Mouse (Mus musculus) embryonic facial prominence, embryonic 12.5 days (tissue): ENCODE data around the gene Efcab11. TPM values are rescaled to one million over a fixed set of nuclear protein-coding genes. Genes with fewer than 3 reads are reported as not detected.
A peak's percentile ranks its signal among the peaks of the same experiment; 100 is the strongest.

ENCODE experiments used
- ATAC-seq: fragments of 200-750 bp; cut with Nextera tagmentation; 2 replicates; pipeline ENCODE4 v1.8.0; 2017; ENCODE audit not compliant: insufficient number of reproducible peaks, insufficient read depth, low FRiP score, low TSS enrichment
- H3K27ac ChIP-seq: fragments of 300-500 bp; sonication (generic); 2 replicates; pipeline ENCODE4 v1.5.1; 2016; ENCODE audit warnings: mild to moderate bottlenecking
- H3K27me3 ChIP-seq: fragments of 300-500 bp; sonication (generic); 2 replicates; pipeline ENCODE4 v1.6.1; 2016; ENCODE audit warnings: mild to moderate bottlenecking, moderate library complexity
- H3K36me3 ChIP-seq: fragments of 300-500 bp; sonication (generic); 2 replicates; pipeline ENCODE4 v1.6.1; 2016; ENCODE audit warnings: mild to moderate bottlenecking
- H3K4me1 ChIP-seq: fragments of 300-500 bp; sonication (generic); 2 replicates; pipeline ENCODE4 v1.6.1; 2016
- H3K4me2 ChIP-seq: fragments of 300-500 bp; sonication (generic); replicated peaks from 2 replicates; pipeline ENCODE4 v1.6.1; 2016; ENCODE audit warnings: mild to moderate bottlenecking, moderate library complexity
- H3K4me3 ChIP-seq: fragments of 300-500 bp; sonication (generic); 2 replicates; pipeline ENCODE4 v1.5.1; 2016; ENCODE audit warnings: mild to moderate bottlenecking
- H3K9ac ChIP-seq: fragments of 300-500 bp; sonication (generic); 2 replicates; pipeline ENCODE4 v1.6.1; 2016; ENCODE audit warnings: mild to moderate bottlenecking, moderate library complexity
- H3K9me3 ChIP-seq: fragments of 300-500 bp; sonication (generic); 2 replicates; pipeline ENCODE4 v1.6.1; 2016; ENCODE audit warnings: mild to moderate bottlenecking, moderate library complexity
- WGBS: fragments of 180-500 bp; shearing (Covaris S2); methylation state at CpG from one replicate; pipeline ENCODE4 v1.1.7; 2016; 5-methylcytosine and 5-hydroxymethylcytosine counted together
- polyA plus RNA-seq: library from polyadenylated mRNA; unstranded; fragments of >200 nt; fragmentation: Nextera tagmentation; extraction: Ambion mirVana; gene quantifications from 2 replicates; pipeline ENCODE4 v1.2.1, GENCODE M21; 2016

The Efcab11 gene
- 17.6 and 18.6 TPM in 2 replicates for polyA plus RNA-seq

DNA sequence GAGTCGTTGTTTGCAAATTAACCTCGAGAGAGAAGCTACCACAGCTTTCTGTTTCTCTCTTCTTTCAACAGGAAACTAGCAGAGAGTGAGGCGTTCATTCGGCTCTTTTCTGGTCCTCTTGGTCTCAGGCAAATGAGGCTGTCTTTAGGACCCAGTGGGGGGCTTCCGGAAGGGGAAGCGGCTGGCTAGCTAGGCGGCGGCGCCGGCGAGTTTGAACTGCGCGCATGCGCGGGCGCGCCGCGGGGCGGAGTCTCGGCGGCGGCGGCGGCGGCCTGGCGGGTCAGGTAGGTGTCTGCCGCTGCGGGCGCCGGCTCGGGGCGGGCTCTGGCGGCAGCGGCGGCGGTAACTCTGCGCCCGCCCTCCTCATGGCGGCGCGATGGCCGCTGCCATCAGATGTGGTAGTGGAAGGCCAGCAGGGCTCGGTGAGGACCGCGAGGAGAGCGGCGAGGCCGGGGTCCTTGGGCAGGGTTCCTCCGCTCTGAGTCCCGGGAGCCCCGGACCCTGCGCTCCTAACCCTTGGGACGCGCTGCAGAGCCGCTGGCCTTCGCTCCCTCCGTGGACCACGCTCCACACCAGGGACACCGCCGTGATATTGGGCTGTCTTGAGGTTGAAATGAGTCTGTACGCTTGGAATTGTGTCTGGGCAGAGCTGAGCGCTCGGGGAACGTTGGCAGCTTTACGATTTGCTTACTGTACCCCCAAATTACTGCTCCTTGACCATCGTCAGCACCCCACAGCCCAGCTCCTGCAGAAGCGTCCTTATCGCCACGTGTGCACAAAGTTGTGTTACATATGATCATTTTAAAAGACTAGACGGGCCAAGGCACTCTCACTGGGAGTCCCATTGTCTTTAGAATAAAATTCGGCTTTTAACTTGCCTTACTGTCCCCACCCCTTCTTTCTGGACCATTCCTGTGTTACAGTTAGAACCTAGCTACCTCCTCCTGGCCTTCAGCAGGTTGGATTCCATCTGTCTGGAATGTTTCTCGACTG is at the start of gene Efcab11, which contains the start of gene Tdp1:
Gene Efcab11 (minus strand): TSS at position 171 of the 993 bp plus-strand sequence.
Gene Tdp1 (plus strand): TSS at position 249 of the 993 bp plus-strand sequence.
- peaks cover 18% of the 10 kb centered on the region for H3K4me1 ChIP-seq
- WGBS: under 1% methylated on average over 73 of the region's 73 CpGs
- H3K36me3 ChIP-seq: 0 out of 2 replicates have a peak, but pooled peaks cover 4% of the 10 kb centered on the region
- peak within 1 kb of the TSS; percentile 86 for H3K4me3 ChIP-seq
- peak within 1 kb of the TSS; percentile 89 for H3K27ac ChIP-seq
- peak within 1 kb of the TSS; percentile 91 for H3K4me2 ChIP-seq
- peak; percentile 83 for ATAC-seq
- no peaks in the 10 kb centered on the region for H3K9me3 ChIP-seq
- H3K27me3 ChIP-seq: no peaks in the 10 kb centered on the region
- peak within 1 kb of the TSS; percentile 90 for H3K9ac ChIP-seq

DNA sequence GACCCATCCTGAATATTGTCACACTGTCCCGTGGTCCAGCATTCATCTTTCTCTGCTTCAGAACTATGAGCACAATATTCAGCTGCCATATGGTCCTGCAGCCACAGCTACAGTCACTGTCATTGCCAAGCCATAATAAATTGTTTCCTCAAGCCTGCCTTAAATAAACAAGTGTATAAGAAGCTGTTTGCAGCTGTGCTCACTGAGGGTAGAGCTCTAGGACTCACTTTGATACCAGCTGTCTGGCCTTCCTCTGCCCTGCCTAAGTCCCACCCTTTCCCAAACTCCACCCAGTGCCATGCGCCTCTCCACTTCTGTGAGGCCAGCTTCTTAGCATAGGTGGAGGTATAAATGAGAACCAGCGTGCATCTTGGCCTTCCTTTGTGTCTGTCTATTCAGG is 49.4 kb upstream of the Efcab11 start:
- H3K9me3 ChIP-seq: no peaks in the 10 kb centered on the region
- no peaks in the 10 kb centered on the region for H3K4me1 ChIP-seq
- peaks cover 36% of the 10 kb centered on the region for H3K36me3 ChIP-seq
- no peaks in the 10 kb centered on the region for H3K27me3 ChIP-seq
- no peak overlapping the region for H3K4me3 ChIP-seq
- no peak overlapping the region for H3K9ac ChIP-seq
- no peak overlapping the region for H3K4me2 ChIP-seq
- WGBS: 89% methylated on average over 3 of the region's 3 CpGs
- H3K27ac ChIP-seq: no peak overlapping the region
- no peak for ATAC-seq

DNA sequence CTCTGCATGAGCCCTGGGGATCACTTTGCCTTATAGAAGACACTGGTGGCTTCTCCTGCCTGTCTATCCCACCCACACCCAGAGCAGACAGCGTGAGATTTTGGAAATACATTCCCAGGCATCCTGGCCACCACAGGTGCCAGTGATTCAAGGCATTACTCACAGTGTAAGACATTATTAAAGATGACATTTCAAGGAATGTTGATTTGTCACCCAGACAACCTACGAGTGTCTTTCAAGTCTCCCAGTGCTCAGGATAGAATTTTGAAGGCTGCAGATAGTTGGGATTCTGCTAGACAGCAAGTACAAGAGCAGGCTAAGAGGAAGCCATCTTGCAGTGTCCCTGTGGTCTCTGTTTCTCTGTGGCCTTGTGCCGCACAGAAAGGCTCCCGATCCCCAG is 48.0 kb upstream of the Efcab11 start:
- Histone ChIP-seq H3K4me3 (no peak overlapping the region), H3K27me3 (no peaks in the 10 kb centered on the region), H3K36me3 (peaks cover 36% of the 10 kb centered on the region), H3K27ac (no peak overlapping the region), H3K9ac (no peak overlapping the region), H3K9me3 (no peaks in the 10 kb centered on the region), H3K4me2 (no peak overlapping the region), H3K4me1 (no peaks in the 10 kb centered on the region)
- WGBS: 89% methylated on average over 4 of the region's 4 CpGs
- no peak for ATAC-seq

DNA sequence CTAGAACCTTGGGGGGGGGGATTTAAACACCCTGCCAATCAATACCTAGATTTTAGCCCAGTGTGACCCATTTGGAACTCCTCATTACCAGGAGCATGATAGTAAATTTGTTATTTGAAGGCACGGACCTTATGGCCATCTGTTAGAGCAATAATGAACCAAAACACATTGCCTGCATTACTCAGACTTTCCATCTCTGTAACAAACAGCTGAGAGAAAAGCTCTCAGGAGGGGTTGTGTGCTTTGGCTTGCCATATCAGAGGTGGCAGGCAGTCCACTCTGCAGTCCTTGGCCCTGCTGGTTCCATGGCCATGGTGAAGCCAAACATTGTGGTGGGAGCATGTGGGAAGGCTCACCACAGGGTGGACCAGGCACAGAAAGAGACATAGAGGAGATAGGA is 44.9 kb upstream of the Efcab11 start:
- 0 out of 2 replicates have a peak, but pooled peaks cover 2% of the 10 kb centered on the region for H3K4me1 ChIP-seq
- no peak overlapping the region for H3K4me2 ChIP-seq
- H3K4me3 ChIP-seq: no peak overlapping the region
- ATAC-seq: no peak
- H3K36me3 ChIP-seq: peaks cover 31% of the 10 kb centered on the region
- H3K27me3 ChIP-seq: no peaks in the 10 kb centered on the region
- no peak overlapping the region for H3K27ac ChIP-seq
- H3K9me3 ChIP-seq: no peaks in the 10 kb centered on the region
- WGBS: 86% methylated on average over 1 of the region's 1 CpGs
- no peak overlapping the region for H3K9ac ChIP-seq

DNA sequence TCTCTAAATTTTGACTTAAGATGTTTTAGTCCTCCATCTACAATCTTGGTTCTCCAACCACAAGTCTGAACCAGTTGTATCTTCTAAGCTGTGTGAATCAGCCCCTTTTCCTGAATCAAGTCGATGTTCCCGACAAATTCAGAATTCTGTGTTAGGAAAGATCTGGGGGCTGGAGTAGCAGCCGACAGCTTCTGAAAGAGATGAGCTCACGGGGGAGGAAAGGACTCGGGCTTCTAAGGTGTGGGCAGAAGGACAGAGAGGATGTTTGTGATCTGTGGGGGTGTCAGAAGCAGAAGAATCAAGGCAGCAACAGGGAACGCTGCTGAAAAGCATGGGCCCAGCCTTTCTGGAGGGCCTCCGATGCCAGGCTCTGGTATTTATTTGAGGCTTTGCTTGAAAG is 44.1 kb upstream of the Efcab11 start:
- Histone ChIP-seq H3K9ac (no peak overlapping the region), H3K27ac (no peak overlapping the region), H3K4me2 (no peak overlapping the region), H3K9me3 (no peaks in the 10 kb centered on the region), H3K4me3 (no peak overlapping the region), H3K27me3 (no peaks in the 10 kb centered on the region), H3K4me1 (0 out of 2 replicates have a peak, but pooled peaks cover 7% of the 10 kb centered on the region), H3K36me3 (peaks cover 26% of the 10 kb centered on the region; the same call in 1 of the 2 replicates)
- no peak for ATAC-seq
- WGBS: 87% methylated on average over 7 of the region's 7 CpGs

DNA sequence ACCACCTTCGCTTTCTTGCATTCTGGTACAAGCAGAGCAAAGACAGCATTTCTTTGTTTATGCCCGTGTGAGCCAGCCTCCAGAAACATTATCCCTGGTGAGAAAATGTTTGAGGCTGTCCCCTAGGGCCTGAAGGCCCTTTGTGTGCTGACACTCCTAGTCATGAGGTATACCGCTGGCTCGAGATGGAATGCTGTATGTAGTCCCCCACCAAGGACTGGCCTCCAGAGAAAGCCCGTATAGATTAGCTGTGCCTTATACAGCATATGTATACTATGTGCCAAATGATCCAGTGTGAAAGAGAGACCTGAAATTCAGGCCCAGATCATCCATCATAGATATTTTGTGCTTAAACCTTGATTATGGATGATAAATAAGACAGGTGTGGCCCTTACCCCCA is 39.5 kb upstream of the Efcab11 start:
- Histone ChIP-seq H3K9me3 (no peaks in the 10 kb centered on the region), H3K9ac (no peak overlapping the region), H3K4me1 (0 out of 2 replicates have a peak, but pooled peaks cover 7% of the 10 kb centered on the region), H3K4me3 (no peak overlapping the region), H3K27me3 (no peaks in the 10 kb centered on the region), H3K4me2 (no peak overlapping the region), H3K27ac (no peak overlapping the region), H3K36me3 (peaks cover 22% of the 10 kb centered on the region)
- 55% methylated on average over 5 of the region's 5 CpGs for WGBS
- no peak for ATAC-seq

GRCm38 (mm10) chr12:99923131-99923606 is 38.9 kb upstream of the Efcab11 start:
- WGBS: 52% methylated on average over 5 of the region's 5 CpGs
- 0 out of 2 replicates have a peak, but pooled peaks cover 7% of the 10 kb centered on the region for H3K4me1 ChIP-seq
- H3K4me3 ChIP-seq: no peak overlapping the region
- peaks cover 27% of the 10 kb centered on the region for H3K36me3 ChIP-seq
- no peak for ATAC-seq
- H3K27me3 ChIP-seq: no peaks in the 10 kb centered on the region
- no peak overlapping the region for H3K27ac ChIP-seq
- no peak overlapping the region for H3K9ac ChIP-seq
- H3K4me2 ChIP-seq: no peak overlapping the region
- H3K9me3 ChIP-seq: no peaks in the 10 kb centered on the region

DNA sequence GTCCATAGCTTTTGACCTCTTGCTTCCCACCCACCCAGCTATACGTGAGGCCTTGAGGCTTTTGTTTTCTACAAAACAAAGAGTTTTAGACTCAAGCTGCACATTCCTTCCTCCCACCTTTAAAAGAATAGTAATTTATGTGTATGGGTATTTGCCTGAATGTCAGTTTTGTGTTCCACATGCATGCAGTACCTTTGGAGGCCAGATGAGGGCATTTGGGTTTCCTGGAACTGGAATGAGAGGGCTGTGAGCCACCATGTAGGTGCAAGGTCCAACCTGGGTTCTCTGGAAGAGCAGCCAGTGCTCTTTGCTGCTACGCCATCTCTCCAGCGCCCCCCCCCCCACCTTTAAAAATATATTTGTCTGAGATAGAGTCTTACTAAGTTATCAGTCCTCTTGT is 36.8 kb upstream of the Efcab11 start:
- Histone ChIP-seq H3K9me3 (no peaks in the 10 kb centered on the region), H3K4me1 (0 out of 2 replicates have a peak, but pooled peaks cover 7% of the 10 kb centered on the region), H3K4me3 (no peak overlapping the region), H3K27me3 (no peaks in the 10 kb centered on the region), H3K9ac (no peak overlapping the region), H3K4me2 (no peak overlapping the region), H3K27ac (no peak overlapping the region), H3K36me3 (peaks cover 43% of the 10 kb centered on the region)
- no peak for ATAC-seq
- 88% methylated on average over 3 of the region's 3 CpGs for WGBS

DNA sequence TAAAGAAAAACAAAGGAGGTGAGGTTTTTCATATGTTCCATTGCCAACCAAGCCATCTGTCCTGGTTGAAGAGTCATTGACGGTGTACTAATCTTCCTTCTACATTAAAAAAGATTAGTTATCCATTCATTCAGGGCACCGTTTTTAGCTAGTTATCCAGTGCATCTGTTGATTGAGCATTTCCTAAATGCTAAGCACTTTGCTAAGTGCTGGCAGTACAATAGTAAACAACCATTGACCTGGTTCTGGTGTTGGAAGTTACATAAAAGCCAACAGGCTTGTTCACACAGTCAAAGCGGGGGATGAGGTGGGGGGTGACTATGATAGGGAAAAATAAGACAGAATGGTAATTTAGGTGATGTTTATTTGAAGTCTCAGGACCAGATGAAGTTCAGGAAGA is 35.4 kb upstream of the Efcab11 start:
- Histone ChIP-seq H3K4me2 (no peak overlapping the region), H3K36me3 (peaks cover 44% of the 10 kb centered on the region), H3K27ac (no peak overlapping the region), H3K9ac (no peak overlapping the region), H3K4me3 (no peak overlapping the region), H3K9me3 (no peaks in the 10 kb centered on the region), H3K4me1 (0 out of 2 replicates have a peak, but pooled peaks cover 7% of the 10 kb centered on the region), H3K27me3 (no peaks in the 10 kb centered on the region)
- no peak for ATAC-seq
- WGBS: 91% methylated on average over 3 of the region's 3 CpGs

DNA sequence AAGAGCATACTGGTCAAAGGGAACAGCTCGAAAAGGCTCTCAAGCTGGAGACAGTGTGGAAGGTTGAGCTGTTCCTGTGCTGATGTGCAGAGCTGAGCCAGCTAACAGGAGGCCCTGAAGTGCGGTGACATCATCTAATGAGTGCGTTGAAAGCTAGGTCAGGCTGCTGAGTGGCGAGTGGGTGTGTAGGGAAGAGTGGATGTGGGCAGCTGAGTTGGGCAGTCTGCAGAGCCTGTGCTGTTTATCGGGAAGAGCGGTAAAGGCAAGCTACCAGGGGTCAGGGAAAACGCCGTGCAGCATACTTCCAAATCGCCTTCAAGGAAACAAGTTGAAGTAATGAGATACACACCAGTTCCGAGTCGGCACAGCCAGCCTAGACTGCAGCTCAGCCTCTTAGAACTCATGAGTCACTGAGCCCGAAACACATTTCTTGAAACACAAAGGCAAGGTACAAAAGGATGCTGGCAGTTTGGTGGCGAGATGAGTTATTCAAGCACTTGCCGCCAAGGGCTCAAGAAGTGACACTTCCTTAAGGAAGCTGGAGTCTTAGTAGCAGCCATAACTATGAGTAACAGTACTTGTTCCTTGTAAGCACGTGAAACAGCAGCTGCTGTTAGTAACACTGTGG is 33.7 kb upstream of the Efcab11 start:
- ATAC-seq: no peak
- no peak overlapping the region for H3K4me2 ChIP-seq
- H3K9me3 ChIP-seq: no peaks in the 10 kb centered on the region
- WGBS: 86% methylated on average over 15 of the region's 15 CpGs
- H3K9ac ChIP-seq: no peak overlapping the region
- H3K4me1 ChIP-seq: no peaks in the 10 kb centered on the region
- no peak overlapping the region for H3K4me3 ChIP-seq
- no peaks in the 10 kb centered on the region for H3K27me3 ChIP-seq
- H3K27ac ChIP-seq: no peak overlapping the region
- H3K36me3 ChIP-seq: peaks cover 51% of the 10 kb centered on the region

DNA sequence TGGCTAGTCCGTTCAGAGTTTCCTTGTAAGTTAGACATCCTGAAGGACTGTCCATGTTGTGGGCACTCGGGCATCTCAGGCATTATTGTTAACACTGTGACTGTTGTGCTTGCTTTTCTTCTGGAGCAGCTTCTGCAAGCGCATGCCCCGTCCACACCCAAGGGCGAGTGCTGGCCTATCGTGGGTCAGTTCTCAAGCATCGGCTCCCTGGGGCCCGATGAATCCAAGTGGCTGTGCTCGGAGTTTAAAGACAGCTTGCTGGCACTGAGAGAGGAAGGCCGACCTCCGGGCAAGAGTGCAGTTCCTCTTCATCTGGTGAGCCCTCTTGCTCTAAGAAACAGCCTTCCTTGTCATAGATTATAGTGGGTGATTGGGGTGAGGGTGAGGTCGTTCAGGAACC is 27.2 kb upstream of the Efcab11 start:
- no peak overlapping the region for H3K9ac ChIP-seq
- H3K9me3 ChIP-seq: no peaks in the 10 kb centered on the region
- no peak overlapping the region for H3K4me2 ChIP-seq
- no peaks in the 10 kb centered on the region for H3K4me1 ChIP-seq
- no peak overlapping the region for H3K4me3 ChIP-seq
- peaks cover 67% of the 10 kb centered on the region for H3K36me3 ChIP-seq
- H3K27ac ChIP-seq: no peak overlapping the region
- no peaks in the 10 kb centered on the region for H3K27me3 ChIP-seq
- no peak for ATAC-seq
- WGBS: 88% methylated on average over 12 of the region's 12 CpGs
